Mouse (Mus musculus) hindbrain, embryonic 10.5 days (tissue): ENCODE results near the gene Prkaa1. TPM values are rescaled to one million over a fixed set of nuclear protein-coding genes. Genes with fewer than 3 reads are reported as not detected.
A peak's percentile ranks its signal among the peaks of the same experiment; 100 is the strongest.
"Not testable (repeated sequence)": the region's sequence is repeated elsewhere in the genome, so short reads cannot be mapped to it uniquely, and the experiment has no call there.

ENCODE experiments used
- DNase-seq: peaks from one replicate; pipeline ENCODE4 v3.0.0-alpha.2; 2017; ENCODE audit warnings: low spot score
- H3K27ac ChIP-seq: fragments of 300-500 bp; sonication (generic); 2 replicates; pipeline ENCODE4 v1.5.1; 2016; ENCODE audit warnings: mild to moderate bottlenecking, moderate library complexity
- H3K27me3 ChIP-seq: fragments of 300-500 bp; sonication (generic); 2 replicates; pipeline ENCODE4 v1.6.1; 2016; ENCODE audit warnings: mild to moderate bottlenecking; ENCODE audit not compliant: poor library complexity, insufficient read depth, severe bottlenecking
- H3K36me3 ChIP-seq: fragments of 300-500 bp; sonication (generic); 2 replicates; pipeline ENCODE4 v1.6.1; 2016; ENCODE audit warnings: mild to moderate bottlenecking, moderate library complexity
- H3K4me1 ChIP-seq: fragments of 300-500 bp; sonication (generic); replicated peaks from 2 replicates; pipeline ENCODE4 v1.6.1; 2016; ENCODE audit warnings: mild to moderate bottlenecking
- H3K4me3 ChIP-seq: fragments of 300-500 bp; sonication (generic); 2 replicates; pipeline ENCODE4 v1.5.1; 2016; ENCODE audit warnings: mild to moderate bottlenecking, moderate library complexity
- H3K9me3 ChIP-seq: fragments of 300-500 bp; sonication (generic); 2 replicates; pipeline ENCODE4 v1.6.1; 2016; ENCODE audit warnings: mild to moderate bottlenecking, moderate library complexity
- WGBS: fragments of 180-500 bp; shearing (Covaris S2); methylation state at CpG from one replicate; pipeline ENCODE4 v1.1.7; 2016; 5-methylcytosine and 5-hydroxymethylcytosine counted together
- polyA plus RNA-seq: library from polyadenylated mRNA; unstranded; fragments of >200 nt; fragmentation: Nextera tagmentation; extraction: Ambion mirVana; gene quantifications from 2 replicates; pipeline ENCODE4 v1.2.1, GENCODE M21; 2016

Prkaa1 gene
- polyA plus RNA-seq, 1 experiment from 2014 or later, result 14.2 TPM

DNA sequence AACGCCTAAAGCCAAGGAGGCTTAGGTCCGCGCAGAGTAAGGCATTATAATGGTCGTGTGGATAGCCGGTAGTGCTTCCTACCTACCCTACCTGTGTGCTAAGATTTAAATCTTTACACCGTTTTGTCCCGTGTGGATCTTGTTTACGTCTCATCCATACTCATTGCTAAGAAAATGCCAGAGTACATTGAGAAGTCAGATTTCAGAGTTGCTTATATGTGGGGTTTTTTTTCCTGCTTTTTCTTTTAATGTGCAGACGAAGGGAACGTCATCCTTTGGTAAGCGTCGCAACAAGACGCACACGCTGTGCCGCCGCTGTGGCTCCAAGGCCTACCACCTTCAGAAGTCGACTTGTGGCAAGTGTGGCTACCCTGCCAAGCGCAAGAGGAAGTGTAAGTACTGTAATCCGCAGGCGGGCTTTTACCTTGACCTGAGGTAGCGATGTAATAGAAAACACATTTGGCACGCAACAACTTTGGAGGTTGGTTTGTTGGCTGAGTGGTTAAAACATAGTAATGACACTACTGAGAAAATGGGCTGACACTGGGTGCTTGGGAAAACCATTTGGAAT, 26.5 kb upstream of the Prkaa1 start:
- no peak for DNase-seq
- H3K36me3 ChIP-seq, result peaks cover 49% of the 10 kb centered on the region
- no peaks in the 10 kb centered on the region for H3K9me3 ChIP-seq
- WGBS, result 4% methylated on average over 22 of the region's 22 CpGs
- H3K27ac ChIP-seq, result peak overlapping the region; percentile 94
- peaks cover 18% of the 10 kb centered on the region for H3K4me1 ChIP-seq
- peak overlapping the region; percentile 87 for H3K4me3 ChIP-seq
- no peaks in the 10 kb centered on the region for H3K27me3 ChIP-seq

DNA sequence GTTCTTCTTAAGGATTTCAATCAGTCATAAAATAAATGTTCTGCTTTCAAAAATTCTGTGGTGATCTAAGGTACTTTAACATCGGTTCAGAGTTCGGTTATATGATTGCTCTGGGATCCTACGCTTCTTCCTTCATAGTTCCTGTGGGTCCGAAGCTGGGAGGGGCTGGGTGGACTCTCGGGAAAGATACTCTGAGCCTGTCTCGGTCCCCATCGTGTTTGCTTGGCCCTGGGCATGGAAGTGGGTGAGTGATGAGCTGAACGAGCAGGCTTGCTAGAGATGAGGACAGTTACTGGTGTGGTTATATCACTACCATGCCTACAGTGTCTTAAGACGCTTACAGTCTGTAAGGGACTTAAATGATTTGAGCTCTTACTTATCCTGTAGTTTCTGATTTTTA, 25.0 kb upstream of the Prkaa1 start:
- no peak for DNase-seq
- no peaks in the 10 kb centered on the region for H3K9me3 ChIP-seq
- peaks cover 64% of the 10 kb centered on the region for H3K36me3 ChIP-seq
- H3K27me3 ChIP-seq, result no peaks in the 10 kb centered on the region
- WGBS, result 93% methylated on average over 9 of the region's 9 CpGs
- no peak overlapping the region for H3K27ac ChIP-seq
- no peak overlapping the region for H3K4me3 ChIP-seq
- peaks cover 18% of the 10 kb centered on the region for H3K4me1 ChIP-seq

DNA sequence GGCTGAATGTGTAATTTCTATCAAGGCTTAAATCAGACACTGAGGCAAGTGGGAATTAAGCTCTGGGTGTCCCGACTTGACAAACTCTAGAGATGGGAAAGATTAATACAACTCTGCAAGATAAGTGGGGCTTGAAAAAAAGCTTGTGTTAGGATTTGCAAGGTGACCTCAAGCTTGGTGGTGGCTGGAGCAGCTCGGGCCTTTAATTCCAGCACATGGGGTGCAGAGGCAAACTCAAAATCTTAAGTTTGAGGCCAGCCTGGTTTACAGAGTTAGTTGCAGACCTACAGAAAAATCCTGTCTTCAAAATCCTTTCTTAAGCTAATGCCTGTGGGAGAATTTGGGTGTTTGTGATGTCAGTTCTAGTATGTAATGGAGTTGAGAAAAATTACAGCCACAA, 24.5 kb upstream of the Prkaa1 start:
- WGBS, result 96% methylated on average over 2 of the region's 2 CpGs
- Histone ChIP-seq H3K27ac (no peak overlapping the region), H3K27me3 (no peaks in the 10 kb centered on the region), H3K9me3 (no peaks in the 10 kb centered on the region), H3K4me1 (peaks cover 18% of the 10 kb centered on the region), H3K4me3 (no peak overlapping the region), H3K36me3 (peaks cover 67% of the 10 kb centered on the region)
- DNase-seq, result no peak

DNA sequence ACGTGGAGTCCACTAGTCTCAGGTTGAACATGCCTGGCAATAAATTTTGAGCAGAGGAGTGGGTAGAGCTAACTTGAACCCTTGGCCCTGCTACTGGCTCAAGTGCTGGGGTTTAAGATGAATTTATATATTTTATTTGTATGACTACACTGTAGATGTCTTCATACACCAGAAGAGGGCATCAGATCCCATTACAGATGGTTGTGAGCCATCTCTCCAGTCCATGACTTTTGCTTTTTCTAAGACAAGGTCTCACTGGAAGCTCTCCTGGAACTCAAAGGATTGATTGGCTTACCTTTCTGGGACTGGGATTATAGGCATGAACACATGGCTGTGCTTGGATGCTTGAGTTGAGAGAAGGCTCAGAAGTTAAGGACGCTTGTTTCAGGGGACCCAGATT, 24.0 kb upstream of the Prkaa1 start:
- no peak for DNase-seq
- WGBS, result 91% methylated on average over 2 of the region's 2 CpGs
- Histone ChIP-seq H3K36me3 (peaks cover 73% of the 10 kb centered on the region), H3K4me3 (no peak overlapping the region), H3K4me1 (peaks cover 18% of the 10 kb centered on the region), H3K9me3 (no peaks in the 10 kb centered on the region), H3K27ac (no peak overlapping the region), H3K27me3 (no peaks in the 10 kb centered on the region)

DNA sequence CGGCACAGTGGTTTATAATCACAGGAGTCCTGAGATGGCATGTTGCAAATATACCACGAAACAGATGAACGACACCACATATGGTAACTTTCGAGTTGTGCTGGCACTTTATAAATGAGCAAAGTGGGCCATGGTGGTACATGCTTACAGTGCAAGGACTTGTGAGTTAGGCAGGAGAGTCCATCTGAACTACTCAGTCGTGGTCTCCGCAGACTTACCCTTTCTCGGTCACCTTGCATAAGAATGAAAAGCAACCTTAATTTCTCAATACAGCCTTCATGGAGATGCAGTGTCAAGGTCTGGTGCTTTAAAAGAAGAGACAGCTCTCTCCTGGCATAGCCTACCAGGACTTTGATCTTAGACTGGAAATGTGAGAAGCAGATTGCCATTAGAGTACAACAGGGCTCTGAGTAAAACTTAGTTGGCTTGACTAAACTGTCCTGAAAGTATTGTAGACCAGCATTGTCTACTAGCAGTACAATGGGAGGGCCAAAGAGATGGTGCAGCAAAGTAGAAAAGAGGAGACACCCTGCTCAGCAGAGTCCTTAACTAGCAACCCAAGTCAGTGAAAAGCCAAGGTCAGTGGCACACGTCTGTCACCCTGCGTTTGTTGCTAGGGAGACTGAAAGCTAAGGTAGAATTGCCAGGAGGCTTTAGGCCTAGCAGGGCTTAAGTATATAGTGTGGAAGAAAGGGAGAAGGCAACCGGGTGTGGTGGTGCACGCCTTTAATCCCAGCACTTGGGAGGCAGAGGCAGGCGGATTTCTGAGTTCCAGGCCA, 21.9 kb upstream of the Prkaa1 start:
- peaks cover 80% of the 10 kb centered on the region for H3K36me3 ChIP-seq
- peaks cover 11% of the 10 kb centered on the region for H3K4me1 ChIP-seq
- DNase-seq, result no peak
- no peaks in the 10 kb centered on the region for H3K9me3 ChIP-seq
- no peak overlapping the region for H3K27ac ChIP-seq
- WGBS, result 90% methylated on average over 12 of the region's 12 CpGs
- H3K4me3 ChIP-seq, result no peak overlapping the region
- H3K27me3 ChIP-seq, result no peaks in the 10 kb centered on the region

DNA sequence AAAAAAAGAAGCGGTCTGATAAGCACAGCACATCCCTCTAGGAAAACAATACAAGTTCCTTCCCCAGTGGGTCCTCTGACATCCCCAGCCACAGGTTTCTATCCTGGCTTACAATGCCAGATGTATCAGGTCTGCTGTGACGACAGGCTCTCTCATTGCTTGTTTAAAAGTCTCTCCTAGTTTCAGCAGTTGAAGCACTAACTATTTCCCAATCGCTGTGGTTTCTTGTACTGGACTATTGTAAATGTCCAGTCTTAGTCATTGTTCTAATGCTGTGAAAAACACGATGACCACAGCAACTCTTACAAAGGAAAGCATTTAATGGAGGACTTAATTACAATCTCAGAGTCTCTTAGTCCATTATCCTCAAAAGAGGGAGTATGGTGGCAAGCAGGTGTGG, 17.2 kb upstream of the Prkaa1 start:
- no peak for DNase-seq
- no peak overlapping the region for H3K4me3 ChIP-seq
- H3K4me1 ChIP-seq, result no peaks in the 10 kb centered on the region
- no peaks in the 10 kb centered on the region for H3K9me3 ChIP-seq
- H3K36me3 ChIP-seq, result peaks cover 38% of the 10 kb centered on the region
- no peak overlapping the region for H3K27ac ChIP-seq
- H3K27me3 ChIP-seq, result no peaks in the 10 kb centered on the region
- 78% methylated on average over 4 of the region's 4 CpGs for WGBS

DNA sequence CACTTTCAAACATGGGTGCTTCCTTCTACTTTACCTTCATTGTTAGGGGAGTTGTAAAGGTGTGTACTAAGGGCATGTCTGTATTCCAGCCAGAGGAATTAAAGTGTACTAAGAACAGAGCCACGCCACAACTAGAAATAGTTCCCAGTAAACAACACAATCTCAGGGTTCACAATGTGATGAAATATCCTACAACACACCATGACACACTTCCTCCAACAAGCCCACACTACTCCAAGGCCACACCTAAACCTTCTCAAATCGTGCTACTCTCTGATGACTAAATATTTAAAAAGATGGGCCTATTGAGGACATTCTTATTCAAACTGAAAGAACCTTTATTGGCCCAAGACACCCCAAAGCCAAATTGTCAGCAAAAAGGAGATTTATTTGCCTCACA, 16.2 kb upstream of the Prkaa1 start:
- H3K9me3 ChIP-seq, result no peaks in the 10 kb centered on the region
- no peak overlapping the region for H3K27ac ChIP-seq

DNA sequence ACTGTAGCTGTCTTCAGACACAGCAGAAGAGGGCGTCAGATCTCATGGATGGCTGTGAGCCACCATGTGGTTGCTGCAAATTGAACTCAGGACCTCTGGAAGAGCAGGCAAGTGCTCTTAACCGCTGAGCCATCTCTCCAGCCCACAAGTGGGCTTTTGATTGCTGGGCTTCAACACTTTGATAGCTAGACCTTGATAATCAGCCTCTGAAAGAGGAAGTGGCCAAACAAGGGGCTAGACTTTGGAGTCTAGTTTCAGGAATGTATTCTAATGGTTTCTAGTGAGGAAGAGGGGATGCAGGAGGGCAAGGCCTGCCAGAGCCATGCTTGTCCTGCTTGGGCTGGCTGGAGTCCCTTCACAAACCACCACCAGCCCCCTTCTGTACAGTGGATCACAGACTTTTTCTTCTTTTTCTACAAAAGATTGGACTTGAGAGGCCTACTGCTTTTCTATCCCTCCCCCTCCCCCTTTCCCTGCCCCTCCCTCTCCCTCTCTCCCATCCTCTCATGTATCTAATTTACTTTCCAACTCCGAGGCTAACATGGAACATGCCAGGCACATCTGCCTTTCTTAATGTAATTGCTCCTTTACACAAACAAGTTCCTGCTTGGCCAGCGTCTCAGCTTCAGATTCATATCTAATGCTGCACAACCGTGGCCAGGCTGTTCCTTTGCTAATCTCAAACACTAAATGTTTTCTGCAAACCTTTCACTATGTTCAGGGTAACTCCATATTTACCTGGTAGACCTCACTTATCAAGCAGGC, 15.3 kb upstream of the Prkaa1 start:
- Histone ChIP-seq H3K27me3 (no peaks in the 10 kb centered on the region), H3K4me1 (no peaks in the 10 kb centered on the region), H3K4me3 (no peak overlapping the region), H3K36me3 (peaks cover 19% of the 10 kb centered on the region), H3K27ac (no peak overlapping the region), H3K9me3 (no peaks in the 10 kb centered on the region)
- no peak for DNase-seq
- 83% methylated on average over 5 of the region's 5 CpGs for WGBS

More for the DNA sequence above, 16.2 kb upstream of the Prkaa1 start:
- H3K36me3 ChIP-seq, result peaks cover 27% of the 10 kb centered on the region
- no peak overlapping the region for H3K4me3 ChIP-seq
- 91% methylated on average over 2 of the region's 2 CpGs for WGBS
- no peaks in the 10 kb centered on the region for H3K4me1 ChIP-seq
- no peak for DNase-seq
- H3K27me3 ChIP-seq, result no peaks in the 10 kb centered on the region

DNA sequence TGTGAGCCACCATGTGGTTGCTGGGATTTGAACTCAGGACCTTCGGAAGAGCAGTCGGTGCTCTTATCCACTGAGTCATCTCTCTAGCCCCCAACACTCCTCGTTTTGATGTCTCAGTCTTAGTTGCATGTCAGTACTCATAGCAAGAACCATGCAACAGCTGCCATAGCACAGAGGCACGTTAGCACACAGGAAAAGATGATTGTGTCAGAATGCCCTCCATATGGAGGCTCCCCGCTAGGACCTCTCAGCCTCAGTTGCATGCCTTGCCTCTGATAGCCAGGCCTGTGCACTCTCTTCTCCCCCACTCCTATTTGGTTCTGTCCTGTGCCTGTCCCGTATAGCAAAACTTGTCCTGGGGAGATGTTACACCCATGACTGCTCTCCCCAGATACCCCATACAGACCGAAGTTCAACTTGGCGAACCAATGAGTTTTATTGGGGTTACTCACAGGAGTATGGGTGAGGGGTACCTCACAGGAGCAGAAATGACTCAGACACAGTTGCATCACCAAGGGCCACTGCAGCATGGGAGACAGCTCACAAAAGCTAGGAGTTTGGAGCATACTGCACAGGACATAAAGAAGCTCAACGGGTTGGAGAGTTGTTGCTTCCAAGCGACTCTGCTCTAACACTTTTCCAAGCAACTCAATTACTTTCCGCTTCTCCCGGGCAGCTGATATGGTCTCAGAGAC, 14.4 kb upstream of the Prkaa1 start:
- no peak for DNase-seq
- Histone ChIP-seq H3K27ac (no peak overlapping the region), H3K4me1 (no peaks in the 10 kb centered on the region), H3K27me3 (no peaks in the 10 kb centered on the region), H3K4me3 (no peak overlapping the region), H3K36me3 (peaks cover 12% of the 10 kb centered on the region), H3K9me3 (no peaks in the 10 kb centered on the region)
- 91% methylated on average over 12 of the region's 12 CpGs for WGBS

DNA sequence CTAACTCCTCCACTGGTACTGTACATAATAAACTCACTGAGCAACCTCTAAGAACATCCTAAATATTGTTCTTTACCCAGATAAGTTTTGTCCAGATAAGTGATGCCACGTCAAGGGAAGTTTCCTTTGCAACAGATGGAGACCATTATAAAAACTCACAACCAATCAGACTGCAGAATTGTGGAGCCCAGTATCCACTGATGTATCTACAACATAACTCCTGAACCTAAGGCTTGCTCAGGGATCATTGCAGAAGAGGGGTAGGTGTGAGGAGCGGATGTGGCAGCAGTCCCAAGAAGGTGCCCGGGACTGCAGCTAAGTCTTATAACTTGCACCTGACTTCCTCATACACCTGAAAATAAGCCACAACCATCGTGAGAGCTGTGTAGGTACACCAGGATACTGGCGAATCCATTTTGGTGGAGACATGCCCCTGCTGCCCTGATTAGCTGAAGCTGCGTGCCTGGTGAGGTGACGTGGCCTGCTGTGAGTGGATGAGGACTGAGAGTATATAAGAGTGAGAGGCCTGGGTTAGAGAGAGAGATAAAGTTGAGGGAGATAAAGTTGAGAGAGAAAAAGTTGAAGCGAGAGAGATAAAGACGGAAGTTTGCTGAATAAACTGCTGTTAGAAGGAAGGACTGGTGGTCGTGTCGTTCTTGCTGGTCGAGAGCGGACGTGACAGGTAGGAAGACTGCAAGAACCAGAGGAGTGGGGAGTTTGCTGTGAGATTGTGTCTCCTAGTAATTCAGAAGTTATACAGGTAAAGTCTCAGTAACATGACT, 12.6 kb upstream of the Prkaa1 start:
- H3K4me3 ChIP-seq, H3K27me3 ChIP-seq, DNase-seq, H3K36me3 ChIP-seq, H3K9me3 ChIP-seq, H3K27ac ChIP-seq, H3K4me1 ChIP-seq: not testable (repeated sequence)
- 91% methylated on average over 14 of the region's 14 CpGs for WGBS

DNA sequence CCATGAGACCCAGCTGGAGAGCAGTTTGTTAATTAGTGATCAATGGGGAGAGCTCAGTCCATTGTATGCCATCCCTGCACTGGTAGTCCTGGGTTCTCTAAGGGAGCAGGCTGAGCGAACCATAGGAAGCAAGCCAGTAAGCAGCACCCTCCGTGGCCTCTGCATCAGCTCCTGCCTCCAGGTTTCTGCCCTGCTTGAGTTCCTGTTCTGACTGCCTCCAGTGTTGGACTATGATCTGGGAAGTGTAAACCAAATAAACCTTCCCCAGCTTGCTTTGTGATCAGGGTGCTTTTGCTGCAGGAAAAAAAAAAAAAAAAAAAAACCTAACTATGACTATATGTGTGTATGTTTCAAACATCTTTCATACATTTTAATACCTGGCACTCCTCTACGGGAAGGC, 10.4 kb upstream of the Prkaa1 start:
- WGBS, result 61% methylated on average over 3 of the region's 3 CpGs
- Histone ChIP-seq H3K4me1 (no peaks in the 10 kb centered on the region), H3K9me3 (no peaks in the 10 kb centered on the region), H3K4me3 (no peak overlapping the region), H3K27ac (no peak overlapping the region), H3K27me3 (no peaks in the 10 kb centered on the region), H3K36me3 (no peaks in the 10 kb centered on the region)
- DNase-seq, result no peak

DNA sequence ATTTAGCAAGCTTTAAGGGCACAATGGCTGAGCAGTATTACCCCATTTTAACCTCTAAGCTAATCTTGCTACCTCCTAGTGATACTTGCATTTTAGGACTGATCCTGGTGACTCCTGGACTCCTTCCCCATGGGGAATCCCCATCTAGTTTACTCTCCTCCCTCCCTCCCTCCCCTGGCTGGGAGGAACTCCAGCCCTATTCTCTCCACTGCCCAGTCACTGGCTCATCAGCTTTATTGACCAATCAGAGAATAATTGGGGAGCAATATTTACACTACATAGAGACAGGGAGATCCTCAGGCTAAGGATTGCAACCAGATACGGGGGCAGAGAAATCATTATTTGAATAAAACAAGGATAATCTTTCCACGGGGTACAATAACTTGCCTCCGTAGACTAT, 9.5 kb upstream of the Prkaa1 start:
- H3K4me1 ChIP-seq, result no peaks in the 10 kb centered on the region
- WGBS, result 77% methylated on average over 3 of the region's 3 CpGs
- no peak overlapping the region for H3K4me3 ChIP-seq
- no peak overlapping the region for H3K27ac ChIP-seq
- H3K36me3 ChIP-seq, result no peaks in the 10 kb centered on the region
- no peak for DNase-seq
- no peaks in the 10 kb centered on the region for H3K9me3 ChIP-seq
- H3K27me3 ChIP-seq, result no peaks in the 10 kb centered on the region
